Mouse (Mus musculus) C2C12 (cell line): Measurements from ENCODE around the gene Fsd1l.

ENCODE experiments used
- CTCF ChIP-seq: IDR thresholded peaks from one replicate; pipeline ENCODE4 v1.5.1; 2011; ENCODE audit not compliant: control insufficient read depth, insufficient read depth, insufficient read length
- MAX ChIP-seq: IDR thresholded peaks from one replicate; pipeline ENCODE4 v1.6.1; 2011; ENCODE audit warnings: mild to moderate bottlenecking, control low read depth
- MYOD1 ChIP-seq: IDR thresholded peaks from one replicate; pipeline ENCODE4 v1.6.1; 2011; ENCODE audit warnings: low read depth; ENCODE audit not compliant: control insufficient read depth, insufficient read length
- MYOG ChIP-seq: IDR thresholded peaks from one replicate; pipeline ENCODE4 v1.6.1; 2011; ENCODE audit not compliant: control insufficient read depth, insufficient read length; ENCODE audit errors: extremely low read depth

DNA sequence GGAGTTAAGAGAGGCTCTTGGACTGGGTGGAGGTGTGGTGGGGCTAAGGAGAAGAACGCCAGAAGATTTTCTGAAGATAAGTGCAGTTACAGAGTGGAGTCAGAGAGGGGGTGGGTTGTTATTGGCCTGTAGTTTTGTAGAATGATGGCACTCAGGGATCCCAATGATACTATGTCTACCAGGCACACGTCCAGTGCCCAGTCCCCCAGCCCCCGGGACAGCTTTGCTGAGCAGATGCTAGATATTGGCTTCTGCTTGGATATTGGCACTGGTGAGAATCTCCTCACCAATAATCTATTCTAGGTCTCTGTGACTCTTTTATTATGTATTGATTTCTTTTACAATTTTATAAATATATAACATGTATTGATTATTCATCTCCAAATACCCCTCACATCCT is 6.0 kb upstream of the Fsd1l start:
- TF ChIP-seq MYOD1: no peak
- TF ChIP-seq CTCF: no peak
- no peak for TF ChIP-seq MAX
- TF ChIP-seq MYOG: no peak
